Mouse (Mus musculus): ENCODE results near the gene Actr6. TPM values are rescaled to one million over a fixed set of nuclear protein-coding genes. Genes with fewer than 3 reads are reported as not detected.
"Not testable (repeated sequence)": the region's sequence is repeated elsewhere in the genome, so short reads cannot be mapped to it uniquely, and the experiment has no call there.

Actr6 gene
- polyA plus RNA-seq, 1 experiment from 2014 or later = 50.9 TPM

- ATAC-seq (replicated peaks; ENCODE audit: insufficient number of reproducible peaks, low FRiP score, low TSS enrichment, low read depth) (no peak), DNase-seq (ENCODE audit: low spot score) (peak; percentile 42)
- no peaks in the 10 kb centered on the region for H3K4me1 ChIP-seq (ENCODE audit: control insufficient read depth, insufficient read depth, low read length)
- WGBS = 46% methylated on average over 5 of the region's 5 CpGs
- no peaks in the 10 kb centered on the region for H3K36me3 ChIP-seq (replicated peaks; ENCODE audit: control insufficient read depth, insufficient read depth, low read depth, low read length)
- no peak overlapping the region for H3K27ac ChIP-seq (replicated peaks; ENCODE audit: low read depth, low read length)
- H3K27me3 ChIP-seq (ENCODE audit: control insufficient read depth, insufficient read depth, low read length) = no peaks in the 10 kb centered on the region
- no peak overlapping the region for H3K4me3 ChIP-seq (ENCODE audit: low read depth, low read length)
- H3K4me2 ChIP-seq (ENCODE audit: low read depth, low read length) = no peak overlapping the region
- no peak overlapping the region for H3K9ac ChIP-seq (replicated peaks; ENCODE audit: low read length)
- H3K9me3 ChIP-seq (replicated peaks; ENCODE audit: control insufficient read depth, low read length) = no peaks in the 10 kb centered on the region
These were observed 29.1 kb downstream of the Actr6 start for GRCm38 (mm10) chr10:89703042-89703441.

GRCm38 (mm10) chr10:89697956-89698355, 34.1 kb downstream of the Actr6 start:
- no peak overlapping the region for H3K4me3 ChIP-seq (ENCODE audit: low read depth, low read length)
- ATAC-seq (replicated peaks; ENCODE audit: insufficient number of reproducible peaks, low FRiP score, low TSS enrichment, low read depth) = no peak
- no peak overlapping the region for H3K4me2 ChIP-seq (ENCODE audit: low read depth, low read length)
- H3K9me3 ChIP-seq (replicated peaks; ENCODE audit: control insufficient read depth, low read length) = no peaks in the 10 kb centered on the region
- no peak overlapping the region for H3K9ac ChIP-seq (replicated peaks; ENCODE audit: low read length)
- no peaks in the 10 kb centered on the region for H3K36me3 ChIP-seq (replicated peaks; ENCODE audit: control insufficient read depth, insufficient read depth, low read depth, low read length)
- WGBS = 97% methylated on average over 3 of the region's 3 CpGs
- no peak overlapping the region for H3K27ac ChIP-seq (replicated peaks; ENCODE audit: low read depth, low read length)
- H3K4me1 ChIP-seq (ENCODE audit: control insufficient read depth, insufficient read depth, low read length) = no peaks in the 10 kb centered on the region
- no peaks in the 10 kb centered on the region for H3K27me3 ChIP-seq (ENCODE audit: control insufficient read depth, insufficient read depth, low read length)
- DNase-seq (ENCODE audit: low spot score) = no peak

GRCm38 (mm10) chr10:89696270-89696669, 35.8 kb downstream of the Actr6 start:
- not testable (repeated sequence) for H3K27ac ChIP-seq (replicated peaks; ENCODE audit: low read depth, low read length); H3K4me3 ChIP-seq (ENCODE audit: low read depth, low read length); ATAC-seq (replicated peaks; ENCODE audit: insufficient number of reproducible peaks, low FRiP score, low TSS enrichment, low read depth); DNase-seq (ENCODE audit: low spot score); H3K4me1 ChIP-seq (ENCODE audit: control insufficient read depth, insufficient read depth, low read length); H3K9me3 ChIP-seq (replicated peaks; ENCODE audit: control insufficient read depth, low read length); H3K27me3 ChIP-seq (ENCODE audit: control insufficient read depth, insufficient read depth, low read length); H3K36me3 ChIP-seq (replicated peaks; ENCODE audit: control insufficient read depth, insufficient read depth, low read depth, low read length); H3K4me2 ChIP-seq (ENCODE audit: low read depth, low read length); H3K9ac ChIP-seq (replicated peaks; ENCODE audit: low read length)
- 72% methylated on average over 2 of the region's 2 CpGs for WGBS

- H3K4me1 ChIP-seq (ENCODE audit: control insufficient read depth, insufficient read depth, low read length) = no peaks in the 10 kb centered on the region
- ATAC-seq (replicated peaks; ENCODE audit: insufficient number of reproducible peaks, low FRiP score, low TSS enrichment, low read depth) (no peak), DNase-seq (ENCODE audit: low spot score) (no peak)
- no peak overlapping the region for H3K4me2 ChIP-seq (ENCODE audit: low read depth, low read length)
- H3K27ac ChIP-seq (replicated peaks; ENCODE audit: low read depth, low read length) = no peak overlapping the region
- H3K27me3 ChIP-seq (ENCODE audit: control insufficient read depth, insufficient read depth, low read length) = no peaks in the 10 kb centered on the region
- no peak overlapping the region for H3K4me3 ChIP-seq (ENCODE audit: low read depth, low read length)
- whole genome bisulfite sequencing = 83% methylated on average over 20 of the region's 20 CpGs
- H3K9ac ChIP-seq (replicated peaks; ENCODE audit: low read length) = no peak overlapping the region
- H3K36me3 ChIP-seq (replicated peaks; ENCODE audit: control insufficient read depth, insufficient read depth, low read depth, low read length) = no peaks in the 10 kb centered on the region
- no peaks in the 10 kb centered on the region for H3K9me3 ChIP-seq (replicated peaks; ENCODE audit: control insufficient read depth, low read length)
These were observed 36.7 kb downstream of the Actr6 start for GRCm38 (mm10) chr10:89695194-89695911.

- ATAC-seq (replicated peaks; ENCODE audit: insufficient number of reproducible peaks, low FRiP score, low TSS enrichment, low read depth) (no peak), DNase-seq (ENCODE audit: low spot score) (no peak)
- no peaks in the 10 kb centered on the region for H3K4me1 ChIP-seq (ENCODE audit: control insufficient read depth, insufficient read depth, low read length)
- no peaks in the 10 kb centered on the region for H3K27me3 ChIP-seq (ENCODE audit: control insufficient read depth, insufficient read depth, low read length)
- H3K27ac ChIP-seq (replicated peaks; ENCODE audit: low read depth, low read length) = no peak overlapping the region
- 48% methylated on average over 8 of the region's 8 CpGs for whole genome bisulfite sequencing
- H3K4me3 ChIP-seq (ENCODE audit: low read depth, low read length) = no peak overlapping the region
- no peak overlapping the region for H3K9ac ChIP-seq (replicated peaks; ENCODE audit: low read length)
- H3K36me3 ChIP-seq (replicated peaks; ENCODE audit: control insufficient read depth, insufficient read depth, low read depth, low read length) = no peaks in the 10 kb centered on the region
- H3K9me3 ChIP-seq (replicated peaks; ENCODE audit: control insufficient read depth, low read length) = no peaks in the 10 kb centered on the region
- no peak overlapping the region for H3K4me2 ChIP-seq (ENCODE audit: low read depth, low read length)
These were observed 42.1 kb downstream of the Actr6 start for GRCm38 (mm10) chr10:89690021-89690420.

GRCm38 (mm10) chr10:89687455-89687854, 44.6 kb downstream of the Actr6 start:
- Histone ChIP-seq H3K27ac (replicated peaks; ENCODE audit: low read depth, low read length) (no peak overlapping the region), H3K9me3 (replicated peaks; ENCODE audit: control insufficient read depth, low read length) (no peaks in the 10 kb centered on the region), H3K4me1 (ENCODE audit: control insufficient read depth, insufficient read depth, low read length) (no peaks in the 10 kb centered on the region), H3K9ac (replicated peaks; ENCODE audit: low read length) (no peak overlapping the region), H3K4me2 (ENCODE audit: low read depth, low read length) (no peak overlapping the region), H3K27me3 (ENCODE audit: control insufficient read depth, insufficient read depth, low read length) (no peaks in the 10 kb centered on the region), H3K4me3 (ENCODE audit: low read depth, low read length) (no peak overlapping the region), H3K36me3 (replicated peaks; ENCODE audit: control insufficient read depth, insufficient read depth, low read depth, low read length) (no peaks in the 10 kb centered on the region)
- 79% methylated on average over 2 of the region's 2 CpGs for WGBS
- no peak for ATAC-seq (replicated peaks; ENCODE audit: insufficient number of reproducible peaks, low FRiP score, low TSS enrichment, low read depth)
- no peak for DNase-seq (ENCODE audit: low spot score)

- Histone ChIP-seq H3K9ac (replicated peaks; ENCODE audit: low read length) (peak within 1 kb of the TSS; percentile 89), H3K9me3 (replicated peaks; ENCODE audit: control insufficient read depth, low read length) (no peaks in the 10 kb centered on the region), H3K27me3 (ENCODE audit: control insufficient read depth, insufficient read depth, low read length) (no peaks in the 10 kb centered on the region), H3K4me3 (ENCODE audit: low read depth, low read length) (peak within 1 kb of the TSS; percentile 99), H3K4me1 (ENCODE audit: control insufficient read depth, insufficient read depth, low read length) (no peaks in the 10 kb centered on the region), H3K4me2 (ENCODE audit: low read depth, low read length) (peak within 1 kb of the TSS; percentile 63), H3K27ac (replicated peaks; ENCODE audit: low read depth, low read length) (no peak within 1 kb of the TSS), H3K36me3 (replicated peaks; ENCODE audit: control insufficient read depth, insufficient read depth, low read depth, low read length) (no peaks in the 10 kb centered on the region)
- 5% methylated on average over 31 of the region's 31 CpGs for WGBS
- peak; percentile 95 for DNase-seq (ENCODE audit: low spot score)
- ATAC-seq (replicated peaks; ENCODE audit: insufficient number of reproducible peaks, low FRiP score, low TSS enrichment, low read depth) = peak; percentile 98
These were observed 45.8 kb downstream of the Actr6 start, which contains the start of gene Scyl2 for GRCm38 (mm10) chr10:89686139-89686808. Gene Scyl2 (minus strand): TSS chr10:89686285.
